In genomic region chr12:102701691-102702207, GRCm38 (mm10) we compare ENCODE assay signal across 14 mouse cellular contexts. TPM values are rescaled to one million over a fixed set of nuclear protein-coding genes. Genes with fewer than 3 reads are reported as not detected.
DNase-seq lines count a peak whose midpoint lies in the region; ATAC-seq and TF ChIP-seq lines count a peak whose summit lies in the region.
"Had no signal": no experiment of that assay in that cellular context is flagged by ENCODE, and none has a peak within 500 bp of the region (broad histone marks: within the 10 kb centered on the region; RNA-seq: fewer than 3 reads in every experiment).

No protein-coding gene starts in this region.

- peak overlapping the region; percentile 13; the same call in 1 of the 2 replicates for H3K4me2 ChIP-seq in CH12.LX (ENCODE audit: insufficient read depth, low read depth, poor library complexity, severe bottlenecking)
- H3K4me2 ChIP-seq in forebrain, embryonic 16.5 days (ENCODE audit: low read length): peak overlapping the region; percentile 77
- H3K4me2 ChIP-seq in intestine, postnatal 0 days (replicated peaks; ENCODE audit: low read depth): peak overlapping the region; percentile 93

- intact Hi-C loops in left cerebral cortex, postnatal 14 days (cut with DNase I): no loop called here

- TF ChIP-seq CTCF in CH12.LX (conservative IDR thresholded peaks at IDR 0.05 in 1 of 2, IDR thresholded peaks at IDR 0.05 in 1 of 2; ENCODE audit: low read depth in 2 of 2, low read length in 2 of 2): no peak
- no peak for TF ChIP-seq CTCF in intestine, postnatal 0 days (IDR thresholded peaks at IDR 0.05; ENCODE audit: low read depth)

- no peak overlapping the region for H3K4me3 ChIP-seq in CH12.LX (replicated peaks in 1 of 3; ENCODE audit: low read depth in 2 of 3, low read length in 2 of 3, poor library complexity in 1 of 3)
- no peak overlapping the region; the same call in 1 of the 2 replicates for H3K4me3 ChIP-seq in forebrain, embryonic 16.5 days (replicated peaks; ENCODE audit: low read length)
- peak overlapping the region; percentile 82 for H3K4me3 ChIP-seq in intestine, postnatal 0 days (ENCODE audit: low read depth, low read length)

- WGBS in forebrain, embryonic 16.5 days: 93% methylated on average over 5 of the region's 5 CpGs
- 66% methylated on average over 5 of the region's 5 CpGs for WGBS in intestine, postnatal 0 days

- no peak overlapping the region for H3K27ac ChIP-seq in CH12.LX (ENCODE audit: insufficient read depth, low read depth)
- H3K27ac ChIP-seq in forebrain, embryonic 16.5 days (ENCODE audit: low read length): no peak overlapping the region
- H3K27ac ChIP-seq in intestine, postnatal 0 days (ENCODE audit: low read depth, low read length): peak overlapping the region; percentile 11; the same call in 1 of the 2 replicates

- no peak overlapping the region for H3K9ac ChIP-seq in CH12.LX (ENCODE audit: insufficient read depth, low read depth)
- H3K9ac ChIP-seq in forebrain, embryonic 16.5 days (replicated peaks; ENCODE audit: low read depth, low read length): peak overlapping the region; percentile 22
- H3K9ac ChIP-seq in intestine, postnatal 0 days (ENCODE audit: low read depth, low read length): no peak overlapping the region

- no peak for TF ChIP-seq POLR2A in CH12.LX (IDR thresholded peaks at IDR 0.05; ENCODE audit: low read depth, low read length)

- H3K36me3 ChIP-seq in CH12.LX (replicated peaks in 1 of 2; ENCODE audit: control insufficient read depth in 1 of 2, insufficient read depth in 1 of 2, low read length in 1 of 2): peaks cover 0 to 10% of the 10 kb centered on the region in 2 experiments
- no peaks in the 10 kb centered on the region for H3K36me3 ChIP-seq in forebrain, embryonic 16.5 days (ENCODE audit: control insufficient read depth, insufficient read depth)
- H3K36me3 ChIP-seq in intestine, postnatal 0 days (ENCODE audit: control insufficient read depth, insufficient read depth): no peaks in the 10 kb centered on the region

- H3K27me3 ChIP-seq in CH12.LX (replicated peaks): peaks cover 1% of the 10 kb centered on the region
- H3K27me3 ChIP-seq in forebrain, embryonic 16.5 days (replicated peaks; ENCODE audit: control insufficient read depth, insufficient read depth, low read length): no peaks in the 10 kb centered on the region
- H3K27me3 ChIP-seq in intestine, postnatal 0 days (replicated peaks; ENCODE audit: control insufficient read depth, insufficient read depth, low read length): no peaks in the 10 kb centered on the region

- dilution Hi-C loops in CH12.LX (cut with MboI; ENCODE audit: extremely low pct_ligation_motif_present, extremely low pct_unique_long_range_greater_than_20kb, low sequenced_read_pairs): no loop called here

- H3K4me1 ChIP-seq in CH12.LX (ENCODE audit: control insufficient read depth in 1 of 2, insufficient read depth in 2 of 2): peaks cover 37 to 65% of the 10 kb centered on the region in 2 experiments
- H3K4me1 ChIP-seq in forebrain, embryonic 16.5 days (replicated peaks; ENCODE audit: control insufficient read depth, insufficient read depth, low read length): peaks cover 72% of the 10 kb centered on the region
- H3K4me1 ChIP-seq in intestine, postnatal 0 days (replicated peaks; ENCODE audit: control insufficient read depth, insufficient read depth, low read length): peaks cover 42% of the 10 kb centered on the region

- in situ Hi-C loops in CH12.LX (cut with MboI; ENCODE audit: low pct_ligation_motif_present, low pct_unique_long_range_greater_than_20kb, low sequenced_read_pairs): no loop called here

- no peaks in the 10 kb centered on the region for H3K9me3 ChIP-seq in CH12.LX (replicated peaks; ENCODE audit: low read length)
- no peaks in the 10 kb centered on the region for H3K9me3 ChIP-seq in forebrain, embryonic 16.5 days (ENCODE audit: control insufficient read depth, low read length)
- H3K9me3 ChIP-seq in intestine, postnatal 0 days (ENCODE audit: control insufficient read depth): no peaks in the 10 kb centered on the region

- TF ChIP-seq RAD21 in CH12.LX (IDR thresholded peaks at IDR 0.05; ENCODE audit: low read depth, low read length): no peak

- H3K79me2 ChIP-seq in CH12.LX (replicated peaks; ENCODE audit: control insufficient read depth, extremely low read depth, insufficient read depth, poor library complexity, severe bottlenecking): peaks cover 40% of the 10 kb centered on the region

- TF ChIP-seq EP300 in CH12.LX (IDR thresholded peaks at IDR 0.05; ENCODE audit: low read length): no peak

- ATAC-seq in forebrain, embryonic 16.5 days: no peak
- no peak for ATAC-seq in intestine, postnatal 0 days

- peak; percentile 61 for DNase-seq in cerebellum, adult 9-11 months
- no peak for DNase-seq in cerebellum, postnatal 10 days
- DNase-seq in CH12.LX (ENCODE audit: extremely low read depth): no peak
- no peak for DNase-seq in left cerebral cortex, postnatal 14 days (ENCODE audit: low spot score in 2 of 2)
- no peak for DNase-seq in kidney, adult 8-10 months
- DNase-seq in layer of hippocampus, adult 18-20 months (ENCODE audit: low spot score in 2 of 2): no peak

TF ChIP-seq in CH12.LX, 34 proteins besides CTCF, POLR2A, EP300 and RAD21:
- no peak for TF ChIP-seq GABPA (IDR thresholded peaks at IDR 0.05; ENCODE audit: insufficient replicate concordance, low read depth, low read length)
- no peak for TF ChIP-seq ELF1 (IDR thresholded peaks at IDR 0.05; ENCODE audit: low read depth, low read length)
- TF ChIP-seq UBTF (IDR thresholded peaks at IDR 0.05; ENCODE audit: low read depth, low read length): no peak
- no peak for TF ChIP-seq ZNF384 (IDR thresholded peaks at IDR 0.05; ENCODE audit: low read depth, low read length)
- TF ChIP-seq MAX (IDR thresholded peaks at IDR 0.05; ENCODE audit: low read length): no peak
- no peak for TF ChIP-seq KAT2A (IDR thresholded peaks at IDR 0.05; ENCODE audit: insufficient replicate concordance, low read length)
- no peak for TF ChIP-seq E2F4 (IDR thresholded peaks at IDR 0.05; ENCODE audit: insufficient replicate concordance, low read depth, low read length)
- TF ChIP-seq MAFK (IDR thresholded peaks at IDR 0.05; ENCODE audit: insufficient replicate concordance, low read length): no peak
- no peak for TF ChIP-seq JUN (IDR thresholded peaks at IDR 0.05; ENCODE audit: insufficient read depth, low read depth, low read length)
- no peak for TF ChIP-seq ETS1 (conservative IDR thresholded peaks at IDR 0.05; ENCODE audit: low read depth, low read length)
- no peak for TF ChIP-seq ZC3H11A (IDR thresholded peaks at IDR 0.05; ENCODE audit: low read depth, low read length)
- no peak for TF ChIP-seq SMC3 (IDR thresholded peaks at IDR 0.05; ENCODE audit: low read depth, low read length)
- TF ChIP-seq HCFC1 (IDR thresholded peaks at IDR 0.05; ENCODE audit: low read depth, low read length): no peak
- no peak for TF ChIP-seq RCOR1 (conservative IDR thresholded peaks at IDR 0.05; ENCODE audit: low read depth, low read length)
- no peak for TF ChIP-seq MYC (IDR thresholded peaks at IDR 0.05; ENCODE audit: low read depth, low read length)
- TF ChIP-seq TBP (conservative IDR thresholded peaks at IDR 0.05; ENCODE audit: low read depth, low read length): no peak

RNA-seq across cellular contexts. Expression of gene Itpk1, which starts 3.0 kb away (rescaled TPM):
- 16.0 and 19.2 TPM in 2 replicates for total RNA-seq in CH12.LX (2012; rRNA removed)
- total RNA-seq in CH12.LX (2014; rRNA removed): 12.8 and 14.0 TPM in 2 replicates
- 24.3 and 25.1 TPM in 2 replicates for polyA plus RNA-seq in CH12.LX (2012; ENCODE audit: insufficient read length, low read depth)
- 66.5 and 68.7 TPM in 2 replicates for polyA plus RNA-seq in forebrain, embryonic 16.5 days (2015; fragmentation: Nextera tagmentation; extraction: Ambion mirVana)
- polyA plus RNA-seq in intestine, postnatal 0 days (2015; fragmentation: Nextera tagmentation; extraction: Ambion mirVana): 56.3 and 57.4 TPM in 2 replicates
- 10 to 100 TPM; 74.9 to 76.2 TPM for total RNA-seq in left cerebral cortex, postnatal 14 days (2021)
- 10 to 100 TPM; 69.2 to 70.5 TPM for total RNA-seq in layer of hippocampus, adult 18-20 months (2021)

RNA-seq across cellular contexts. Expression of gene Moap1, which starts 41.7 kb away (rescaled TPM):
- total RNA-seq in CH12.LX (2012; rRNA removed): 7.1 and 7.9 TPM in 2 replicates
- 5.5 and 12.7 TPM in 2 replicates for total RNA-seq in CH12.LX (2014; rRNA removed)
- polyA plus RNA-seq in CH12.LX (2012; ENCODE audit: insufficient read length, low read depth): 6.1 and 15.4 TPM in 2 replicates
- polyA plus RNA-seq in forebrain, embryonic 16.5 days (2015; fragmentation: Nextera tagmentation; extraction: Ambion mirVana): 53.6 and 60.2 TPM in 2 replicates
- 10.8 and 12.2 TPM in 2 replicates for polyA plus RNA-seq in intestine, postnatal 0 days (2015; fragmentation: Nextera tagmentation; extraction: Ambion mirVana)
- 10 to 100 TPM; 37.4 to 38.3 TPM for total RNA-seq in left cerebral cortex, postnatal 14 days (2021)
- total RNA-seq in layer of hippocampus, adult 18-20 months (2021): 10 to 100 TPM; 23.5 to 26.6 TPM

RNA-seq across cellular contexts. Expression of gene Tmem251, which starts 41.8 kb away (rescaled TPM):
- total RNA-seq in CH12.LX (2012; rRNA removed) (3.9 and 7.2 TPM in 2 replicates), CH12.LX (2014; rRNA removed) (10.9 and 11.1 TPM in 2 replicates)
- polyA plus RNA-seq in CH12.LX (2012; ENCODE audit: insufficient read length, low read depth): 13.9 and 14.6 TPM in 2 replicates
- polyA plus RNA-seq in forebrain, embryonic 16.5 days (2015; fragmentation: Nextera tagmentation; extraction: Ambion mirVana): 11.0 and 11.9 TPM in 2 replicates
- polyA plus RNA-seq in intestine, postnatal 0 days (2015; fragmentation: Nextera tagmentation; extraction: Ambion mirVana): 22.7 and 23.6 TPM in 2 replicates
- 1 to 10 TPM; 4.9 to 5.1 TPM for total RNA-seq in left cerebral cortex, postnatal 14 days (2021)
- 1 to 10 TPM; 4.9 to 5.1 TPM for total RNA-seq in layer of hippocampus, adult 18-20 months (2021)

RNA-seq across cellular contexts. Expression of gene Gm28051, which starts 55.8 kb away (rescaled TPM):
- total RNA-seq in CH12.LX (2012; rRNA removed) (not detected in 2 replicates), CH12.LX (2014; rRNA removed) (not detected in 2 replicates)
- not detected in 2 replicates for polyA plus RNA-seq in CH12.LX (2012; ENCODE audit: insufficient read length, low read depth)
- polyA plus RNA-seq in forebrain, embryonic 16.5 days (2015; fragmentation: Nextera tagmentation; extraction: Ambion mirVana): not detected in 2 replicates
- not detected in 2 replicates for polyA plus RNA-seq in intestine, postnatal 0 days (2015; fragmentation: Nextera tagmentation; extraction: Ambion mirVana)
- not detected for total RNA-seq in left cerebral cortex, postnatal 14 days (2021)
- total RNA-seq in layer of hippocampus, adult 18-20 months (2021): not detected
- total RNA-seq: adrenal gland, postnatal 4 days had no signal
- polyA plus RNA-seq: embryonic facial prominence, embryonic 11.5 days; gonadal fat pad, adult 2 months; heart, postnatal 0 days; kidney, adult 2 months; liver, embryonic 16.5 days had no signal

RNA-seq across cellular contexts. Expression of gene Gon7, which starts 55.9 kb away (rescaled TPM):
- total RNA-seq in CH12.LX (2012; rRNA removed) (20.9 and 27.4 TPM in 2 replicates), CH12.LX (2014; rRNA removed) (30.0 and 33.6 TPM in 2 replicates)
- polyA plus RNA-seq in CH12.LX (2012; ENCODE audit: insufficient read length, low read depth): 19.6 and 21.1 TPM in 2 replicates
- polyA plus RNA-seq in forebrain, embryonic 16.5 days (2015; fragmentation: Nextera tagmentation; extraction: Ambion mirVana): 43.6 and 50.0 TPM in 2 replicates
- 16.5 and 17.0 TPM in 2 replicates for polyA plus RNA-seq in intestine, postnatal 0 days (2015; fragmentation: Nextera tagmentation; extraction: Ambion mirVana)
- total RNA-seq in left cerebral cortex, postnatal 14 days (2021): 10 to 100 TPM; 12.8 to 14.0 TPM
- total RNA-seq in layer of hippocampus, adult 18-20 months (2021): 10 to 100 TPM; 14.2 to 14.6 TPM

Comparison
In these comparisons a context has a peak if more than half of its experiments do, and no peak if none do; other contexts are left out.
1. H3K4me2 ChIP-seq: peak in every context shown above with its lines; median percentile 93 in intestine, postnatal 0 days; 77 in forebrain, embryonic 16.5 days; 13 in CH12.LX.